Mouse (Mus musculus): ENCODE results near the gene Olfr374. TPM values are rescaled to one million over a fixed set of nuclear protein-coding genes. Genes with fewer than 3 reads are reported as not detected.
A peak's percentile ranks its signal among the peaks of the same experiment; 100 is the strongest.

Olfr374 gene
- total RNA-seq, 4 experiments from 2014 or later = 0.05 TPM; not detected in 3

GRCm38 (mm10) chr8:72135446-72136301 lies 28.8 kb downstream of the Olfr374 start:
- DNase-seq (ENCODE audit: low spot score in 2 of 2) = no peak

GRCm38 (mm10) chr8:72136302-72136978 lies 29.6 kb downstream of the Olfr374 start:
- no peak for DNase-seq (ENCODE audit: low spot score in 2 of 2)

GRCm38 (mm10) chr8:72137431-72137830 lies 30.6 kb downstream of the Olfr374 start:
- no peak for DNase-seq (ENCODE audit: low spot score in 2 of 2)

- no peak for DNase-seq (ENCODE audit: low spot score in 2 of 2)
Measured at GRCm38 (mm10) chr8:72138456-72138855, 31.6 kb downstream of the Olfr374 start.

- DNase-seq (ENCODE audit: low spot score in 2 of 2) = no peak
Measured at GRCm38 (mm10) chr8:72143256-72143824, 36.5 kb downstream of the Olfr374 start.

- no peak for DNase-seq (ENCODE audit: low spot score in 2 of 2)
Measured at GRCm38 (mm10) chr8:72144345-72144975, 37.6 kb downstream of the Olfr374 start.

- DNase-seq (ENCODE audit: low spot score in 2 of 2) = no peak
Measured at GRCm38 (mm10) chr8:72145511-72145910, 38.7 kb downstream of the Olfr374 start.

- no peak for DNase-seq (ENCODE audit: low spot score in 2 of 2)
Measured at GRCm38 (mm10) chr8:72146056-72146455, 39.2 kb downstream of the Olfr374 start.

- no peak for DNase-seq (ENCODE audit: low spot score in 2 of 2)
Measured at GRCm38 (mm10) chr8:72146556-72146955, 39.7 kb downstream of the Olfr374 start.

- no peak for DNase-seq (ENCODE audit: low spot score in 2 of 2)
Measured at GRCm38 (mm10) chr8:72147266-72147665, 40.4 kb downstream of the Olfr374 start.

- DNase-seq (ENCODE audit: low spot score in 2 of 2) = no peak
Measured at GRCm38 (mm10) chr8:72149056-72149455, 42.2 kb downstream of the Olfr374 start.

- no peak for DNase-seq (ENCODE audit: low spot score in 2 of 2)
Measured at GRCm38 (mm10) chr8:72151418-72152078, 44.7 kb downstream of the Olfr374 start.

GRCm38 (mm10) chr8:72153382-72153781 lies 46.5 kb downstream of the Olfr374 start:
- DNase-seq (ENCODE audit: low spot score in 2 of 2) = no peak

- no peak for DNase-seq (ENCODE audit: low spot score in 2 of 2)
Measured at GRCm38 (mm10) chr8:72158096-72158495, 51.3 kb downstream of the Olfr374 start.

- DNase-seq (ENCODE audit: low spot score in 2 of 2) = no peak
Measured at GRCm38 (mm10) chr8:72158726-72159125, 51.9 kb downstream of the Olfr374 start.

GRCm38 (mm10) chr8:72160007-72160406 lies 53.2 kb downstream of the Olfr374 start:
- DNase-seq (ENCODE audit: low spot score in 2 of 2) = no peak

GRCm38 (mm10) chr8:72160707-72161697 lies 54.2 kb downstream of the Olfr374 start, which contains the start of gene Rab8a:
Gene Rab8a, plus strand, starts transcription at chr8:72161200.
- peak; percentile 100 for DNase-seq (ENCODE audit: low spot score in 2 of 2)

- DNase-seq (ENCODE audit: low spot score in 2 of 2) = no peak
Measured at GRCm38 (mm10) chr8:72162821-72163220, 56.0 kb downstream of the Olfr374 start.

Measured in left cerebral cortex, adult 8-10 months (tissue).